Mouse (Mus musculus) erythroblast, embryonic 14.5 days (primary cell): ENCODE measurements around the gene Arhgap31.

Experiments used
- GATA1 ChIP-seq: IDR thresholded peaks from 2 replicates; pipeline ENCODE4 v1.6.1; 2012; ENCODE audit warnings: low read length, inconsistent platforms, mixed read lengths
- TAL1 ChIP-seq: IDR thresholded peaks from 3 replicates; pipeline ENCODE4 v1.6.1; 2012; ENCODE audit warnings: low read length, inconsistent platforms, mixed read lengths

DNA sequence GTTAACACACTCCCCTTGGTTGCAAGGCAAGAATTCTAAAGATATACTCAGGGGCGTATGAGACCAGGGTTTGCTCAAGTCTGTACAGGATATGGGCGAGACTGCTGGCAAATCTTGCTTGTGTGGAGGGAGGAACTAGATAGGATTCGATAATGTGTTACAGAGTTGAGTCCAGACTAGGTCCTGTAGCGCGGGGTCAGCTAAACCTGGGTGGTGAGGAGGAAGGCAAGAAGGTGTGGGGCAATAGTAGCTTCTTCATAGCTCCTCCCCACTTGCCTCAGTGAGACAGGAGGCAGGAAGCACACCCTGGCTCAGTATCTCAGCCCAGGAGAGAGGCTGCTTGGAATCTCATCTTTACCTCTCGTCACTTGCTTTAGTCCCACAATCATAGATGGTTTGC, 16.1 kb upstream of the Arhgap31 start:
- TF ChIP-seq TAL1 = no peak
- no peak for TF ChIP-seq GATA1
